Mouse (Mus musculus): Measurements from ENCODE around the gene Cpsf2. TPM values are rescaled to one million over a fixed set of nuclear protein-coding genes. Genes with fewer than 3 reads are reported as not detected.
"Not testable (repeated sequence)": the region's sequence is repeated elsewhere in the genome, so short reads cannot be mapped to it uniquely, and the experiment has no call there.

The Cpsf2 gene
- polyA plus RNA-seq, 1 experiment: 19.7 TPM

- Histone ChIP-seq H3K27ac (ENCODE audit: control insufficient read depth, insufficient read depth, low read depth, low read length, poor library complexity) (peak within 1 kb of the TSS; percentile 88), H3K4me1 (ENCODE audit: control insufficient read depth, insufficient read depth, low read length) (no peaks in the 10 kb centered on the region; the same call in 1 of the 2 replicates), H3K4me3 (replicated peaks; ENCODE audit: control insufficient read depth, low read depth, low read length) (peak within 1 kb of the TSS; percentile 93)
- TF ChIP-seq CTCF (IDR thresholded peaks at IDR 0.05; ENCODE audit: control insufficient read depth, insufficient read depth, low read length) (peak; percentile 81), POLR2A (IDR thresholded peaks at IDR 0.05; ENCODE audit: borderline replicate concordance, control insufficient read depth, low read depth, low read length) (peak; percentile 63; the same call in 1 of the 2 replicates)
- under 1% methylated on average over 53 of the region's 54 CpGs for WGBS
Measured at GRCm38 (mm10) chr12:101957942-101958544, 17.7 kb upstream of the Cpsf2 start, which contains the start of gene Atxn3. Atxn3 (minus strand) TSS chr12:101958246.

GRCm38 (mm10) chr12:101958556-101958955 lies 17.2 kb upstream of the Cpsf2 start:
- WGBS: 6% methylated on average over 9 of the region's 9 CpGs

GRCm38 (mm10) chr12:101958960-101959780 lies 16.6 kb upstream of the Cpsf2 start:
- WGBS: 70% methylated on average over 5 of the region's 5 CpGs
- not testable (repeated sequence) for H3K4me3 ChIP-seq (replicated peaks; ENCODE audit: control insufficient read depth, low read depth, low read length); H3K4me1 ChIP-seq (ENCODE audit: control insufficient read depth, insufficient read depth, low read length)
- H3K27ac ChIP-seq (ENCODE audit: control insufficient read depth, insufficient read depth, low read depth, low read length, poor library complexity): peak overlapping the region; percentile 8; the same call in 1 of the 2 replicates

More at GRCm38 (mm10) chr12:101958556-101958955, 17.2 kb upstream of the Cpsf2 start:
- Histone ChIP-seq H3K27ac (ENCODE audit: control insufficient read depth, insufficient read depth, low read depth, low read length, poor library complexity) (peak overlapping the region; percentile 8; the same call in 1 of the 2 replicates), H3K4me3 (replicated peaks; ENCODE audit: control insufficient read depth, low read depth, low read length) (no peak overlapping the region), H3K4me1 (ENCODE audit: control insufficient read depth, insufficient read depth, low read length) (no peaks in the 10 kb centered on the region; the same call in 1 of the 2 replicates)
- TF ChIP-seq POLR2A (IDR thresholded peaks at IDR 0.05; ENCODE audit: borderline replicate concordance, control insufficient read depth, low read depth, low read length) (no peak), CTCF (IDR thresholded peaks at IDR 0.05; ENCODE audit: control insufficient read depth, insufficient read depth, low read length) (no peak)

- peaks cover 2% of the 10 kb centered on the region; the same call in 1 of the 2 replicates for H3K4me1 ChIP-seq (ENCODE audit: control insufficient read depth, insufficient read depth, low read length)
- TF ChIP-seq CTCF (IDR thresholded peaks at IDR 0.05; ENCODE audit: control insufficient read depth, insufficient read depth, low read length): no peak
- WGBS: 67% methylated on average over 2 of the region's 2 CpGs
- no peak overlapping the region for H3K4me3 ChIP-seq (replicated peaks; ENCODE audit: control insufficient read depth, low read depth, low read length)
- no peak overlapping the region for H3K27ac ChIP-seq (ENCODE audit: control insufficient read depth, insufficient read depth, low read depth, low read length, poor library complexity)
Measured at GRCm38 (mm10) chr12:101971311-101971710, 4.5 kb upstream of the Cpsf2 start.

GRCm38 (mm10) chr12:101972230-101972629 lies 3.6 kb upstream of the Cpsf2 start:
- WGBS: 79% methylated on average over 3 of the region's 3 CpGs
- Histone ChIP-seq H3K4me1 (ENCODE audit: control insufficient read depth, insufficient read depth, low read length) (peaks cover 3% of the 10 kb centered on the region; the same call in 1 of the 2 replicates), H3K27ac (ENCODE audit: control insufficient read depth, insufficient read depth, low read depth, low read length, poor library complexity) (no peak overlapping the region), H3K4me3 (replicated peaks; ENCODE audit: control insufficient read depth, low read depth, low read length) (no peak overlapping the region)
- TF ChIP-seq CTCF (IDR thresholded peaks at IDR 0.05; ENCODE audit: control insufficient read depth, insufficient read depth, low read length) (no peak), POLR2A (IDR thresholded peaks at IDR 0.05; ENCODE audit: borderline replicate concordance, control insufficient read depth, low read depth, low read length) (no peak)

- TF ChIP-seq POLR2A (IDR thresholded peaks at IDR 0.05; ENCODE audit: borderline replicate concordance, control insufficient read depth, low read depth, low read length): no peak
- no peak for TF ChIP-seq CTCF (IDR thresholded peaks at IDR 0.05; ENCODE audit: control insufficient read depth, insufficient read depth, low read length)
- Histone ChIP-seq H3K4me1 (ENCODE audit: control insufficient read depth, insufficient read depth, low read length) (peaks cover 5% of the 10 kb centered on the region; the same call in 1 of the 2 replicates), H3K27ac (ENCODE audit: control insufficient read depth, insufficient read depth, low read depth, low read length, poor library complexity) (no peak overlapping the region), H3K4me3 (replicated peaks; ENCODE audit: control insufficient read depth, low read depth, low read length) (no peak overlapping the region)
- 7% methylated on average over 1 of the region's 1 CpGs for WGBS
Measured at GRCm38 (mm10) chr12:101974571-101974970, 1.2 kb upstream of the Cpsf2 start.

GRCm38 (mm10) chr12:101975167-101975600 lies 604 bp upstream of the Cpsf2 start:
- Histone ChIP-seq H3K27ac (ENCODE audit: control insufficient read depth, insufficient read depth, low read depth, low read length, poor library complexity) (peak overlapping the region; percentile 98), H3K4me1 (ENCODE audit: control insufficient read depth, insufficient read depth, low read length) (peaks cover 6% of the 10 kb centered on the region; the same call in 1 of the 2 replicates), H3K4me3 (replicated peaks; ENCODE audit: control insufficient read depth, low read depth, low read length) (peak overlapping the region; percentile 94)
- TF ChIP-seq CTCF (IDR thresholded peaks at IDR 0.05; ENCODE audit: control insufficient read depth, insufficient read depth, low read length) (no peak), POLR2A (IDR thresholded peaks at IDR 0.05; ENCODE audit: borderline replicate concordance, control insufficient read depth, low read depth, low read length) (no peak)
- WGBS: 0% methylated on average over 23 of the region's 23 CpGs

GRCm38 (mm10) chr12:101976651-101977403 lies 1.0 kb downstream of the Cpsf2 start:
- peak overlapping the region; percentile 98; the same call in 1 of the 2 replicates for H3K27ac ChIP-seq (ENCODE audit: control insufficient read depth, insufficient read depth, low read depth, low read length, poor library complexity)
- WGBS: 5% methylated on average over 13 of the region's 13 CpGs
- H3K4me1 ChIP-seq (ENCODE audit: control insufficient read depth, insufficient read depth, low read length): peaks cover 7% of the 10 kb centered on the region; the same call in 1 of the 2 replicates
- TF ChIP-seq CTCF (IDR thresholded peaks at IDR 0.05; ENCODE audit: control insufficient read depth, insufficient read depth, low read length) (no peak), POLR2A (IDR thresholded peaks at IDR 0.05; ENCODE audit: borderline replicate concordance, control insufficient read depth, low read depth, low read length) (no peak)
- H3K4me3 ChIP-seq (replicated peaks; ENCODE audit: control insufficient read depth, low read depth, low read length): peak overlapping the region; percentile 94

Data from bone marrow, adult 2 months (tissue).